Mouse (Mus musculus) CD4-positive, CD25-positive, alpha-beta regulatory T cell (primary cell): Measurements from ENCODE around the gene Cdk11b. TPM values are rescaled to one million over a fixed set of nuclear protein-coding genes. Genes with fewer than 3 reads are reported as not detected.

Source experiments
- polyA plus RNA-seq: library from polyadenylated mRNA; unstranded; fragments of 100-300 nt; shearing (Covaris generic); gene quantifications from one replicate; pipeline ENCODE4 v1.2.1, GENCODE M21; 2017

Gene Cdk11b
- 161 TPM for polyA plus RNA-seq

DNA sequence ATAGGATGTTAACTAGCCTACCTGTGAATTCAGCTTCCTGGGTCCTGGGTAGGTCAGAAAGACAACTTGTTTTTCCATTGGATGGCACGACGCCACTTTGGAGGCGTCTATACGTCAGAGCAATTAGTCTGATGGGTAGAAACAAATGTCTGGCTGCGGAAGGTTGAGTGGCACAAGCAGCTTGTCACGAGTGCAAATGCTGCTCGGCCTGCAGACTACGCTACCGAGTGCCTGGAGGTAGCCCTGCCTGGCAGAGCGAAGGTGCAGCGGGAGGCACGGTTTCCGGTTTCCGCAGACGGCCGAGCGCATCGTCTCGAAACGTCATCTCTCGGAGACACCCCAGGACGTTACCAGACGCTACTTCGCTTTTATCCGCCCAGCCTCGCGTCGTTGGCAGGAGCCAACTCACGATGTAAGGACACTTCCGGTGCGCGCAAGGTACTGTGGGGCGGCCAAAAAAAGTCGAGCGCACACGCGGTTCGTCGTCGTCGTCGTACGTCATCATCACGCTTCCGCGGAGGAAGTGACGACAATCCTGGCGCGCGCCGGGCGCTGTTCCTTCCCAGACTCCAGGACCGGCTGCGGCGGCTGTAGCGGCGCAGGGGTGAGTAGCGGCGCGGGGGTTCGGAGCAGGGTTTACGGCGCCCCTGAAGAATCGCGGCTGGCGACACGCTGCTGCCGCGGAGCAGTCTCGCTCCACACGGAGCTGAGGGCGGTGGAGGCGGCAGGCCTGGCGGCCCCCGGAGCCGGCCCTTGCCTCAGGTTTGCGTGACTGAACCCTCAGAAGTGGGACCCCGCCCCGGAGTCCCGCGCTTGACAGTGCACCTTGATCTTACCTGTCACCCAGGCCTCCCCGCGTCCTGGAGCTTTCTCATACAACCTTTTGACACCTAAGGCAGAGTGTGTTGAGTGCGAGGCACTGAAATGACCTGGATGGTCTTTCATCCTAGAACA, at the start of gene Cdk11b:
TSS of gene Cdk11b (plus strand) at position 517 of the 954 bp plus-strand sequence.

GRCm38 (mm10) chr4:155601091-155601996, 23.3 kb upstream of the Cdk11b start, which contains the start of gene Slc35e2:
Gene Slc35e2 (plus strand): TSS chr4:155601416.

DNA sequence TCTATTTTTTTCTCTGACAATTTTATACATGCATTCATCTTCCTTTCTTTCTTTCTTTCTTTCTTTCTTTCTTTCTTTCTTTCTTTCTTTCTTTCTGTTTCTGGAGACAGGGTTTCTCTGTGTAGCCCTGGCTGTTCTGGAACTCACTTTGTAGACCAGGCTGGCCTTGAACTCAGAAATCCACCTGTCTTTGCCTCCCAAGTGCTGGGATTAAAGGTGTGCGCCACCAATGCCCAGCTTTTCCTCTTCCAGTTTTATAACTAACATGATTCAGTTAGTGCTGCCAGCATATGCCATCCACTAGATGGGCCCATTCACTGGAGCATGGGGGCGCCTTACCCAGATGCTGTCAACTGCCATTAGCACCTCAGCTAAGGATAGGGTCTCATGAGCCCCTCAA, 20.7 kb downstream of the Cdk11b start, which contains the start of gene Gm10563:
TSS of gene Gm10563 (minus strand) at position 101 of the 400 bp plus-strand sequence.

GRCm38 (mm10) chr4:155653086-155653450, 28.4 kb downstream of the Cdk11b start, which contains the start of gene Mmp23:
Gene Mmp23 (minus strand): TSS chr4:155653384.

GRCm38 (mm10) chr4:155668689-155669597, 44.3 kb downstream of the Cdk11b start, which contains the start of gene Mib2:
Gene Mib2 (minus strand): TSS chr4:155669198.

DNA sequence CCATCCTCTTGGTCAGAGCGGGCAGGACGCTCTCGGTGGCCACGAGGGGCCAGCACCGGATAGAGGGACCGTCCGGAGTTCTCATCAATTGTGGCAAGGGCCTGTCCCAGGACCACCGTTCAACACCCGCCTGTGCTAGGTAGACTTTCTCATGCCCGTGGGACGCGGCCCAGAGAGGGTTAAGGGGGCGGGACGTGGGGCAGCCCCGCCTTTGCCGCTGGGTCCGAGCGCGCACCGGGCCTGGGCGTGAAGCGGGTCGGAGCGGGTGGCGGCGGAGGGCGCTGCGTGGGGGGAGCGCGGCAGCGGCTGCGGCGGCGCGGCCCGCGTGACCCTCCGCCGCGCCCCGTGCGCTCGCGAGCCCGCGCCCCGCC, 69.4 kb downstream of the Cdk11b start, which contains the start of gene Fndc10:
TSS of gene Fndc10 (plus strand) at position 232 of the 371 bp plus-strand sequence.

Other genes with a start within 250 kb of the Cdk11b start
- gene Gabrd, start 226.7 kb upstream of the Cdk11b start, polyA plus RNA-seq = 1.4 TPM
- 4.7 TPM for gene Cfap74, start 215.7 kb upstream of the Cdk11b start, polyA plus RNA-seq
- not detected for gene Tmem52, start 155.7 kb upstream of the Cdk11b start, polyA plus RNA-seq
- gene Gnb1, start 133.5 kb upstream of the Cdk11b start, polyA plus RNA-seq = 368 TPM
- 141 TPM for gene Nadk, start 62.5 kb upstream of the Cdk11b start, polyA plus RNA-seq
- 11.2 TPM for gene Slc35e2, start 23.4 kb upstream of the Cdk11b start, polyA plus RNA-seq
- gene Gm10563, start 20.6 kb downstream of the Cdk11b start, polyA plus RNA-seq = not detected
- gene Mmp23, start 28.5 kb downstream of the Cdk11b start, polyA plus RNA-seq = 0.23 TPM
- gene Mib2, start 44.3 kb downstream of the Cdk11b start, polyA plus RNA-seq = 41.7 TPM
- gene Fndc10, start 69.5 kb downstream of the Cdk11b start, polyA plus RNA-seq = 14.9 TPM
- gene Ssu72, start 79.9 kb downstream of the Cdk11b start, polyA plus RNA-seq = 178 TPM
- gene Tmem240, start 109.9 kb downstream of the Cdk11b start, polyA plus RNA-seq = 0.75 TPM
- 98.2 TPM for gene Atad3a, start 136.2 kb downstream of the Cdk11b start, polyA plus RNA-seq
- 0.35 TPM for gene Vwa1, start 149.8 kb downstream of the Cdk11b start, polyA plus RNA-seq
- gene Tmem88b, start 161.0 kb downstream of the Cdk11b start, polyA plus RNA-seq = 0.05 TPM
- gene Ankrd65, start 165.6 kb downstream of the Cdk11b start, polyA plus RNA-seq = 0.20 TPM
- 121 TPM for gene Mrpl20, start 178.0 kb downstream of the Cdk11b start, polyA plus RNA-seq
- gene Ccnl2, start 187.6 kb downstream of the Cdk11b start, polyA plus RNA-seq = 291 TPM
- 187 TPM for gene Aurkaip1, start 206.4 kb downstream of the Cdk11b start, polyA plus RNA-seq
- gene Mxra8, start 214.8 kb downstream of the Cdk11b start, polyA plus RNA-seq = 4.2 TPM
- gene Dvl1, start 222.5 kb downstream of the Cdk11b start, polyA plus RNA-seq = 69.5 TPM
- 1.2 TPM for gene Tas1r3, start 238.5 kb downstream of the Cdk11b start, polyA plus RNA-seq
- gene Cptp, start 244.6 kb downstream of the Cdk11b start, polyA plus RNA-seq = 13.6 TPM
- gene Ints11, start 244.7 kb downstream of the Cdk11b start, polyA plus RNA-seq = 118 TPM